Mouse (Mus musculus) lung, postnatal 25 days (tissue): Measurements from ENCODE around the gene Sdad1.

ENCODE experiments used
- DNase-seq: peaks from one replicate; pipeline ENCODE4 v3.0.0; 2022; ENCODE audit warnings: low spot score

Sdad1 gene

GRCm38 (mm10) chr5:92240769-92241168 lies 69.5 kb downstream of the Sdad1 start:
- DNase-seq: no peak

GRCm38 (mm10) chr5:92239333-92240232 lies 70.7 kb downstream of the Sdad1 start:
- DNase-seq: peak; percentile 81

GRCm38 (mm10) chr5:92234939-92235557 lies 75.2 kb downstream of the Sdad1 start:
- DNase-seq: peak; percentile 40
